Mouse (Mus musculus) liver, embryonic 14.5 days (tissue): Measurements from ENCODE around the gene Olfr764-ps1. TPM values are rescaled to one million over a fixed set of nuclear protein-coding genes. Genes with fewer than 3 reads are reported as not detected.
"Not testable (repeated sequence)": the region's sequence is repeated elsewhere in the genome, so short reads cannot be mapped to it uniquely, and the experiment has no call there.

Experiments
- ATAC-seq: fragments of 200-750 bp; cut with Nextera tagmentation; 2 replicates; pipeline ENCODE4 v1.8.0; 2017; ENCODE audit warnings: moderate number of reproducible peaks, mild to moderate bottlenecking, moderate library complexity; ENCODE audit not compliant: insufficient read depth
- DNase-seq, 3 experiments: peaks; one replicate each; pipeline ENCODE4 v3.0.0-alpha.2; 2012 to 2013; ENCODE audit warnings: low read depth in 3 of 3, low spot score in 3 of 3
- H3K27ac ChIP-seq: fragments of 300-500 bp; sonication (generic); 2 replicates; pipeline ENCODE4 v1.5.1; 2014; ENCODE audit warnings: moderate library complexity, mild to moderate bottlenecking, control low read depth, inconsistent platforms
- H3K27me3 ChIP-seq: fragments of 300-500 bp; sonication (generic); 2 replicates; pipeline ENCODE4 v1.6.1; 2014; ENCODE audit warnings: mild to moderate bottlenecking, low read length, moderate library complexity; ENCODE audit not compliant: control insufficient read depth, insufficient read depth
- H3K36me3 ChIP-seq: fragments of 300-500 bp; sonication (generic); replicated peaks from 2 replicates; pipeline ENCODE4 v1.6.1; 2014; ENCODE audit warnings: low read depth; ENCODE audit not compliant: control insufficient read depth, insufficient read depth
- H3K4me1 ChIP-seq, 2 experiments: fragments of 200-500 bp in 1 of 2; fragments of 300-500 bp in 1 of 2; sonication (generic) in 1 of 2; replicated peaks; 2 replicates each; pipeline ENCODE4 v1.6.1; 2012 to 2014; ENCODE audit warnings: antibody characterized with exemption in 1 of 2, inconsistent platforms in 1 of 2, low read length in 1 of 2; ENCODE audit not compliant: control insufficient read depth in 2 of 2, insufficient read depth in 2 of 2
- H3K4me2 ChIP-seq: fragments of 300-500 bp; sonication (generic); 2 replicates; pipeline ENCODE4 v1.6.1; 2014; ENCODE audit warnings: low read depth, mild to moderate bottlenecking, control low read depth, moderate library complexity
- H3K4me3 ChIP-seq, 2 experiments: fragments of 200-500 bp in 1 of 2; fragments of 300-500 bp in 1 of 2; sonication (generic) in 1 of 2; 2 replicates each; pipeline ENCODE4 v1.5.1; 2012 to 2014; ENCODE audit warnings: low read depth in 2 of 2, low read length in 2 of 2, mild to moderate bottlenecking in 2 of 2, control low read depth in 1 of 2, inconsistent platforms in 1 of 2, moderate library complexity in 1 of 2; ENCODE audit not compliant: insufficient read depth in 1 of 2
- H3K9ac ChIP-seq: fragments of 300-500 bp; sonication (generic); replicated peaks from 2 replicates; pipeline ENCODE4 v1.6.1; 2014; ENCODE audit warnings: mild to moderate bottlenecking, control low read depth, moderate library complexity
- H3K9me3 ChIP-seq: fragments of 300-500 bp; sonication (generic); 2 replicates; pipeline ENCODE4 v1.6.1; 2016; ENCODE audit warnings: low read length, mixed read lengths; ENCODE audit not compliant: control insufficient read depth
- CTCF ChIP-seq: IDR thresholded peaks from 2 replicates; pipeline ENCODE4 v1.5.1; 2016; ENCODE audit warnings: antibody characterized with exemption, low read depth, control low read depth
- EP300 ChIP-seq: IDR thresholded peaks from 2 replicates; pipeline ENCODE4 v1.6.1; 2016; ENCODE audit warnings: antibody characterized with exemption, low read depth
- WGBS: fragments of 180-500 bp; shearing (Covaris S2); extraction: QIAGEN DNeasy Blood & Tissue Kit; methylation state at CpG from one replicate; pipeline ENCODE4 v1.1.7; 2014; ENCODE audit not compliant: insufficient replicate concordance; 5-methylcytosine and 5-hydroxymethylcytosine counted together
- polyA plus RNA-seq, 2 experiments: library from polyadenylated mRNA; depleted of rRNA in 1 of 2; stranded (reverse) in 1 of 2; unstranded in 1 of 2; fragments of >200 nt; fragmentation: Nextera tagmentation in 1 of 2; extraction: Ambion mirVana in 1 of 2; gene quantifications; 2 replicates each; pipeline versions ENCODE4 v1.2.1 to v1.2.3; 2012 to 2014

Olfr764-ps1 gene
- polyA plus RNA-seq, 2 experiments = not detected

- H3K36me3 ChIP-seq = no peaks in the 10 kb centered on the region
- DNase-seq (peak in 2 of 3 experiments; percentile 9), ATAC-seq (no peak)
- H3K27me3 ChIP-seq = no peaks in the 10 kb centered on the region
- no peaks in the 10 kb centered on the region for H3K9me3 ChIP-seq
- no peaks in the 10 kb centered on the region for H3K4me1 ChIP-seq
- TF ChIP-seq CTCF (peak; percentile 72), EP300 (no peak)
- WGBS = 53% methylated on average over 3 of the region's 3 CpGs
- no peak overlapping the region for H3K4me3 ChIP-seq
- H3K9ac ChIP-seq = no peak overlapping the region
- no peak overlapping the region for H3K27ac ChIP-seq
- H3K4me2 ChIP-seq = no peak overlapping the region
These were observed 13.6 kb downstream of the Olfr764-ps1 start for GRCm38 (mm10) chr10:129026018-129026662.

GRCm38 (mm10) chr10:129023319-129023718, 16.4 kb downstream of the Olfr764-ps1 start:
- Histone ChIP-seq H3K4me1 (no peaks in the 10 kb centered on the region), H3K9me3 (no peaks in the 10 kb centered on the region), H3K27ac (no peak overlapping the region), H3K27me3 (no peaks in the 10 kb centered on the region), H3K9ac (no peak overlapping the region), H3K36me3 (no peaks in the 10 kb centered on the region), H3K4me2 (no peak overlapping the region), H3K4me3 (no peak overlapping the region)
- ATAC-seq (no peak), DNase-seq (no peak)
- no peak for TF ChIP-seq CTCF

- H3K27ac ChIP-seq = no peak overlapping the region
- H3K4me3 ChIP-seq = no peak overlapping the region
- ATAC-seq (no peak), DNase-seq (no peak)
- H3K4me2 ChIP-seq = no peak overlapping the region
- H3K27me3 ChIP-seq = no peaks in the 10 kb centered on the region
- H3K4me1 ChIP-seq = no peaks in the 10 kb centered on the region
- H3K9me3 ChIP-seq = no peaks in the 10 kb centered on the region
- no peaks in the 10 kb centered on the region for H3K36me3 ChIP-seq
- no peak overlapping the region for H3K9ac ChIP-seq
- no peak for TF ChIP-seq CTCF
- no peak for TF ChIP-seq EP300
These were observed 25.2 kb downstream of the Olfr764-ps1 start for GRCm38 (mm10) chr10:129014477-129014876.

- not testable (repeated sequence) for H3K4me1 ChIP-seq, H3K27me3 ChIP-seq, H3K9ac ChIP-seq, H3K4me2 ChIP-seq, ATAC-seq, DNase-seq, H3K9me3 ChIP-seq, H3K4me3 ChIP-seq, H3K36me3 ChIP-seq, H3K27ac ChIP-seq
- WGBS = 14% methylated on average over 1 of the region's 5 CpGs
These were observed 28.2 kb downstream of the Olfr764-ps1 start for GRCm38 (mm10) chr10:129011511-129011910.

GRCm38 (mm10) chr10:129010288-129010841, 29.3 kb downstream of the Olfr764-ps1 start, which contains the start of gene Olfr763:
Gene Olfr763, plus strand, starts transcription at chr10:129010791.
- H3K27me3 ChIP-seq = no peaks in the 10 kb centered on the region
- no peak for TF ChIP-seq CTCF
- TF ChIP-seq EP300 = no peak
- H3K9me3 ChIP-seq = no peaks in the 10 kb centered on the region
- H3K27ac ChIP-seq = no peak within 1 kb of the TSS
- H3K4me2 ChIP-seq = no peak within 1 kb of the TSS
- no peak within 1 kb of the TSS for H3K9ac ChIP-seq
- H3K4me3 ChIP-seq = no peak within 1 kb of the TSS
- H3K4me1 ChIP-seq = no peaks in the 10 kb centered on the region
- ATAC-seq = no peak
- no peak for DNase-seq
- WGBS = 49% methylated on average over 2 of the region's 2 CpGs
- H3K36me3 ChIP-seq = no peaks in the 10 kb centered on the region
